Mouse (Mus musculus) left cerebral cortex, adult 2 months (tissue): Measurements from ENCODE around the gene Smap1. TPM values are rescaled to one million over a fixed set of nuclear protein-coding genes. Genes with fewer than 3 reads are reported as not detected.

Experiments
- DNase-seq, 2 experiments: peaks; one replicate each; pipeline ENCODE4 v3.0.0; 2021 to 2022; ENCODE audit warnings: low spot score in 2 of 2, mixed read lengths in 1 of 2; ENCODE audit errors: extremely low spot score in 1 of 2
- H3K27ac ChIP-seq: fragments of 200-600 bp; 2 replicates; pipeline ENCODE4 v1.8.1; 2022
- H3K4me3 ChIP-seq: fragments of 200-600 bp; 2 replicates; pipeline ENCODE4 v1.8.1; 2022
- CTCF ChIP-seq: fragments of 200-600 bp; IDR thresholded peaks from 2 replicates; pipeline ENCODE4 v1.8.1; 2022; ENCODE audit warnings: antibody characterized with exemption, mild to moderate bottlenecking, moderate library complexity
- intact Hi-C: fragments of 180-260 bp; cut with DNase I; formaldehyde crosslinking; loops from one replicate; pipeline ENCODE4 v1.15.1; 2025
- total RNA-seq, 2 experiments: library from RNA; stranded (reverse); gene quantifications; 2 replicates each; pipeline ENCODE4 v1.2.3; 2021

Gene Smap1
- total RNA-seq, 2 experiments from 2014 or later: 142 to 144 TPM

GRCm38 (mm10) chr1:23798306-23798705 lies 123.8 kb downstream of the Smap1 start:
- Histone ChIP-seq H3K4me3 (no peak overlapping the region), H3K27ac (no peak overlapping the region)
- TF ChIP-seq CTCF: no peak
- no peak for DNase-seq
- intact Hi-C loops: loop anchor here (10.0 kb wide), 1 partner anchor 474 kb away; no protein-coding TSS in a partner anchor

Other genes starting within 250 kb of the Smap1 start
- 1 to 10 TPM; 6.9 to 8.5 TPM for gene B3gat2, start 160.6 kb downstream of the Smap1 start, total RNA-seq
- 10 to 100 TPM; 42.6 to 46.8 TPM for gene Sdhaf4, start 83.3 kb upstream of the Smap1 start, total RNA-seq
- 10 to 100 TPM; 27.0 to 33.1 TPM for gene Fam135a, start 178.0 kb upstream of the Smap1 start, total RNA-seq